Mouse (Mus musculus): ENCODE data around the gene She. TPM values are rescaled to one million over a fixed set of nuclear protein-coding genes. Genes with fewer than 3 reads are reported as not detected.
"Not testable (repeated sequence)": the region's sequence is repeated elsewhere in the genome, so short reads cannot be mapped to it uniquely, and the experiment has no call there.

Gene She
- polyA plus RNA-seq, 1 experiment from 2014 or later: 11.2 TPM

GRCm38 (mm10) chr3:89862182-89862761, 31.1 kb downstream of the She start:
- peaks cover 3% of the 10 kb centered on the region for H3K4me1 ChIP-seq (ENCODE audit: insufficient read depth, low read depth, low read length)
- 60% methylated on average over 8 of the region's 8 CpGs for WGBS
- H3K4me3 ChIP-seq (ENCODE audit: low read depth, low read length): no peak overlapping the region
- ATAC-seq (no peak), DNase-seq (ENCODE audit: low spot score) (no peak)
- no peak for TF ChIP-seq CTCF (IDR thresholded peaks at IDR 0.05)
- no peak for TF ChIP-seq EP300 (IDR thresholded peaks at IDR 0.05)
- H3K27ac ChIP-seq (ENCODE audit: low read length): 0 out of 2 replicates have a peak overlapping the region, but pooled peaks have one; percentile 38
- no peak overlapping the region for H3K4me2 ChIP-seq (replicated peaks; ENCODE audit: low read depth, low read length)
- H3K9ac ChIP-seq (replicated peaks; ENCODE audit: low read depth): no peak overlapping the region
- H3K9me3 ChIP-seq (ENCODE audit: low read length): no peaks in the 10 kb centered on the region
- H3K36me3 ChIP-seq (ENCODE audit: insufficient read depth, low read length): no peaks in the 10 kb centered on the region
- H3K27me3 ChIP-seq (replicated peaks; ENCODE audit: insufficient read depth, low read length): no peaks in the 10 kb centered on the region

- ATAC-seq; H3K27me3 ChIP-seq (replicated peaks; ENCODE audit: insufficient read depth, low read length); H3K9me3 ChIP-seq (ENCODE audit: low read length); H3K4me1 ChIP-seq (ENCODE audit: insufficient read depth, low read depth, low read length); H3K9ac ChIP-seq (replicated peaks; ENCODE audit: low read depth); H3K4me3 ChIP-seq (ENCODE audit: low read depth, low read length); H3K4me2 ChIP-seq (replicated peaks; ENCODE audit: low read depth, low read length); H3K27ac ChIP-seq (ENCODE audit: low read length); DNase-seq (ENCODE audit: low spot score); H3K36me3 ChIP-seq (ENCODE audit: insufficient read depth, low read length): not testable (repeated sequence)
- WGBS: 89% methylated on average over 3 of the region's 3 CpGs
Observed at GRCm38 (mm10) chr3:89863276-89863675, 32.1 kb downstream of the She start.

GRCm38 (mm10) chr3:89863716-89864509, 32.7 kb downstream of the She start:
- Histone ChIP-seq H3K4me2 (replicated peaks; ENCODE audit: low read depth, low read length) (no peak overlapping the region), H3K4me1 (ENCODE audit: insufficient read depth, low read depth, low read length) (peaks cover 9% of the 10 kb centered on the region), H3K36me3 (ENCODE audit: insufficient read depth, low read length) (no peaks in the 10 kb centered on the region), H3K9ac (replicated peaks; ENCODE audit: low read depth) (no peak overlapping the region), H3K27me3 (replicated peaks; ENCODE audit: insufficient read depth, low read length) (no peaks in the 10 kb centered on the region), H3K27ac (ENCODE audit: low read length) (peak overlapping the region; percentile 20; the same call in 1 of the 2 replicates), H3K9me3 (ENCODE audit: low read length) (no peaks in the 10 kb centered on the region), H3K4me3 (ENCODE audit: low read depth, low read length) (no peak overlapping the region)
- DNase-seq (ENCODE audit: low spot score): peak; percentile 73
- 60% methylated on average over 9 of the region's 9 CpGs for WGBS
- TF ChIP-seq EP300 (IDR thresholded peaks at IDR 0.05) (no peak), CTCF (IDR thresholded peaks at IDR 0.05) (peak; percentile 55)
- ATAC-seq: no peak

- no peak overlapping the region for H3K4me3 ChIP-seq (ENCODE audit: low read depth, low read length)
- no peak overlapping the region for H3K27ac ChIP-seq (ENCODE audit: low read length)
- H3K9ac ChIP-seq (replicated peaks; ENCODE audit: low read depth): no peak overlapping the region
- H3K9me3 ChIP-seq (ENCODE audit: low read length): no peaks in the 10 kb centered on the region
- DNase-seq (ENCODE audit: low spot score) (no peak), ATAC-seq (no peak)
- TF ChIP-seq CTCF (IDR thresholded peaks at IDR 0.05) (no peak), EP300 (IDR thresholded peaks at IDR 0.05) (no peak)
- no peaks in the 10 kb centered on the region for H3K36me3 ChIP-seq (ENCODE audit: insufficient read depth, low read length)
- 56% methylated on average over 6 of the region's 6 CpGs for WGBS
- no peak overlapping the region for H3K4me2 ChIP-seq (replicated peaks; ENCODE audit: low read depth, low read length)
- no peaks in the 10 kb centered on the region for H3K27me3 ChIP-seq (replicated peaks; ENCODE audit: insufficient read depth, low read length)
- peaks cover 9% of the 10 kb centered on the region for H3K4me1 ChIP-seq (ENCODE audit: insufficient read depth, low read depth, low read length)
Observed at GRCm38 (mm10) chr3:89865020-89865419, 33.9 kb downstream of the She start.

DNA sequence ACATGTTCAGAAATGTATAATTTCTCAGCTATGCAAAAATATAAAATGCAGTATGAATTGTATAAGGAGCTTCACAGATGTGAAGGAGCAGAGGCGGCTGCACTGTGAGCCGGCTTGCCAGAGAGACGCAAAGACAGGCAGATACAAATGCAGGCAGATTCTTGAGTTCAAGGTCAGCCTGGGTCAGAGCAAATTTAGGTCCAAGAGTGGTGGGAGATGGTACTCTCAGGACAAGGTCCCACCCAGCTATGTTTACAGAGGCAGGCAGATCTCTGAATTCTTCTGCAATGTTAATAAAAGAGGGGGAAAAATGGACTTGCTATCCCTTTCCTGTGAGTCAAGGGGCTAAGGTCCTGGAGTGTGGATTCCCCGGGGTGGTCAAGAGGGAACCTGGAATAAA, 34.6 kb downstream of the She start:
- TF ChIP-seq EP300 (IDR thresholded peaks at IDR 0.05) (no peak), CTCF (IDR thresholded peaks at IDR 0.05) (no peak)
- DNase-seq (ENCODE audit: low spot score) (no peak), ATAC-seq (no peak)
- H3K36me3 ChIP-seq (ENCODE audit: insufficient read depth, low read length): no peaks in the 10 kb centered on the region
- no peak overlapping the region for H3K9ac ChIP-seq (replicated peaks; ENCODE audit: low read depth)
- no peak overlapping the region for H3K4me3 ChIP-seq (ENCODE audit: low read depth, low read length)
- no peaks in the 10 kb centered on the region for H3K27me3 ChIP-seq (replicated peaks; ENCODE audit: insufficient read depth, low read length)
- H3K9me3 ChIP-seq (ENCODE audit: low read length): no peaks in the 10 kb centered on the region
- WGBS: 74% methylated on average over 4 of the region's 4 CpGs
- peaks cover 9% of the 10 kb centered on the region for H3K4me1 ChIP-seq (ENCODE audit: insufficient read depth, low read depth, low read length)
- H3K27ac ChIP-seq (ENCODE audit: low read length): no peak overlapping the region
- no peak overlapping the region for H3K4me2 ChIP-seq (replicated peaks; ENCODE audit: low read depth, low read length)

DNA sequence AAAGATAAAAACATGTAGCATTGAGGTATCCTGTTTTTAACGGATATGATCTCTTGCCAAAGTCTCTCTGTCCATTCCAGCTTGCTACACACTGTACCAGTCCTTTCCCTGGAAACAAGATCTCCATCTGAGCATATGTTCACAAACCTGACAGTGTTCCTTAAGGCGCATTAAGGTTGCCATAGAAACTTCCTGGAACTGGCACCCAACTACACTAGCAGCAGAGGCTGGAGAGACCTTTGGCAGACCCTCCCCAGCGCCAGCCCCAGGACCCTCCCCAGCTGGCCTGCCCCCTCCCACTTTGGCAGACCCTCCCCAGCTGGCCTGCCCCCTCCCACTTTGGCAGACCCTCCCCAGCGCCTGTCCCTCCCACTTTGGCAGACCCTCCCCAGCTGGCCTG, 36.5 kb downstream of the She start:
- Histone ChIP-seq H3K9me3 (ENCODE audit: low read length) (no peaks in the 10 kb centered on the region), H3K27me3 (replicated peaks; ENCODE audit: insufficient read depth, low read length) (no peaks in the 10 kb centered on the region), H3K4me3 (ENCODE audit: low read depth, low read length) (no peak overlapping the region), H3K36me3 (ENCODE audit: insufficient read depth, low read length) (no peaks in the 10 kb centered on the region), H3K4me2 (replicated peaks; ENCODE audit: low read depth, low read length) (no peak overlapping the region), H3K27ac (ENCODE audit: low read length) (no peak overlapping the region), H3K9ac (replicated peaks; ENCODE audit: low read depth) (no peak overlapping the region), H3K4me1 (ENCODE audit: insufficient read depth, low read depth, low read length) (peaks cover 12% of the 10 kb centered on the region)
- ATAC-seq (no peak), DNase-seq (ENCODE audit: low spot score) (peak; percentile 55)
- WGBS: 43% methylated on average over 3 of the region's 4 CpGs
- TF ChIP-seq CTCF (IDR thresholded peaks at IDR 0.05): no peak
- no peak for TF ChIP-seq EP300 (IDR thresholded peaks at IDR 0.05)
